Mouse (Mus musculus): ENCODE measurements around the gene Sema3a. TPM values are rescaled to one million over a fixed set of nuclear protein-coding genes. Genes with fewer than 3 reads are reported as not detected.

Gene Sema3a
- polyA plus RNA-seq, 1 experiment from 2014 or later: 13.3 TPM

- no peaks in the 10 kb centered on the region for H3K27me3 ChIP-seq (replicated peaks; ENCODE audit: control insufficient read depth, insufficient read depth, low read length)
- no peak for ATAC-seq (replicated peaks; ENCODE audit: low FRiP score)
- no peaks in the 10 kb centered on the region for H3K4me1 ChIP-seq (replicated peaks; ENCODE audit: control insufficient read depth, insufficient read depth, low read length)
- H3K9me3 ChIP-seq (ENCODE audit: control insufficient read depth, low read length): no peaks in the 10 kb centered on the region
- no peak overlapping the region for H3K4me3 ChIP-seq (ENCODE audit: low read depth, low read length)
- H3K9ac ChIP-seq (ENCODE audit: low read depth, low read length): no peak overlapping the region
- H3K27ac ChIP-seq (ENCODE audit: low read depth, low read length): no peak overlapping the region
- H3K4me2 ChIP-seq: no peak overlapping the region
- H3K36me3 ChIP-seq (ENCODE audit: control insufficient read depth, insufficient read depth, low read length): no peaks in the 10 kb centered on the region
- 20% methylated on average over 7 of the region's 7 CpGs for WGBS
- DNase-seq (ENCODE audit: low spot score): no peak
These were observed 401.8 kb downstream of the Sema3a start for GRCm38 (mm10) chr5:13527037-13527464.

GRCm38 (mm10) chr5:13529226-13529625 lies 404.0 kb downstream of the Sema3a start:
- no peaks in the 10 kb centered on the region for H3K9me3 ChIP-seq (ENCODE audit: control insufficient read depth, low read length)
- H3K27me3 ChIP-seq (replicated peaks; ENCODE audit: control insufficient read depth, insufficient read depth, low read length): no peaks in the 10 kb centered on the region
- H3K4me1 ChIP-seq (replicated peaks; ENCODE audit: control insufficient read depth, insufficient read depth, low read length): no peaks in the 10 kb centered on the region
- H3K4me3 ChIP-seq (ENCODE audit: low read depth, low read length): no peak overlapping the region
- DNase-seq (ENCODE audit: low spot score) (no peak), ATAC-seq (replicated peaks; ENCODE audit: low FRiP score) (no peak)
- H3K4me2 ChIP-seq: no peak overlapping the region
- WGBS: 40% methylated on average over 4 of the region's 4 CpGs
- H3K36me3 ChIP-seq (ENCODE audit: control insufficient read depth, insufficient read depth, low read length): no peaks in the 10 kb centered on the region
- H3K9ac ChIP-seq (ENCODE audit: low read depth, low read length): no peak overlapping the region
- no peak overlapping the region for H3K27ac ChIP-seq (ENCODE audit: low read depth, low read length)

GRCm38 (mm10) chr5:13547472-13548209 lies 422.4 kb downstream of the Sema3a start:
- WGBS: 59% methylated on average over 2 of the region's 2 CpGs
- ATAC-seq (replicated peaks; ENCODE audit: low FRiP score): no peak
- Histone ChIP-seq H3K36me3 (ENCODE audit: control insufficient read depth, insufficient read depth, low read length) (no peaks in the 10 kb centered on the region), H3K27me3 (replicated peaks; ENCODE audit: control insufficient read depth, insufficient read depth, low read length) (no peaks in the 10 kb centered on the region), H3K4me1 (replicated peaks; ENCODE audit: control insufficient read depth, insufficient read depth, low read length) (no peaks in the 10 kb centered on the region), H3K4me3 (ENCODE audit: low read depth, low read length) (no peak overlapping the region), H3K27ac (ENCODE audit: low read depth, low read length) (no peak overlapping the region), H3K4me2 (no peak overlapping the region), H3K9ac (ENCODE audit: low read depth, low read length) (no peak overlapping the region), H3K9me3 (ENCODE audit: control insufficient read depth, low read length) (no peaks in the 10 kb centered on the region)
- DNase-seq (ENCODE audit: low spot score): no peak

GRCm38 (mm10) chr5:13548210-13548554 lies 423.0 kb downstream of the Sema3a start:
- Histone ChIP-seq H3K4me1 (replicated peaks; ENCODE audit: control insufficient read depth, insufficient read depth, low read length) (no peaks in the 10 kb centered on the region), H3K4me2 (no peak overlapping the region), H3K4me3 (ENCODE audit: low read depth, low read length) (no peak overlapping the region), H3K9ac (ENCODE audit: low read depth, low read length) (no peak overlapping the region), H3K36me3 (ENCODE audit: control insufficient read depth, insufficient read depth, low read length) (no peaks in the 10 kb centered on the region), H3K27me3 (replicated peaks; ENCODE audit: control insufficient read depth, insufficient read depth, low read length) (no peaks in the 10 kb centered on the region), H3K27ac (ENCODE audit: low read depth, low read length) (no peak overlapping the region), H3K9me3 (ENCODE audit: control insufficient read depth, low read length) (no peaks in the 10 kb centered on the region)
- WGBS: 50% methylated on average over 1 of the region's 1 CpGs
- ATAC-seq (replicated peaks; ENCODE audit: low FRiP score) (no peak), DNase-seq (ENCODE audit: low spot score) (no peak)

GRCm38 (mm10) chr5:13549080-13549479 lies 423.9 kb downstream of the Sema3a start:
- ATAC-seq (replicated peaks; ENCODE audit: low FRiP score) (no peak), DNase-seq (ENCODE audit: low spot score) (no peak)
- H3K4me1 ChIP-seq (replicated peaks; ENCODE audit: control insufficient read depth, insufficient read depth, low read length): no peaks in the 10 kb centered on the region
- no peak overlapping the region for H3K9ac ChIP-seq (ENCODE audit: low read depth, low read length)
- H3K4me2 ChIP-seq: no peak overlapping the region
- H3K9me3 ChIP-seq (ENCODE audit: control insufficient read depth, low read length): no peaks in the 10 kb centered on the region
- H3K27me3 ChIP-seq (replicated peaks; ENCODE audit: control insufficient read depth, insufficient read depth, low read length): no peaks in the 10 kb centered on the region
- H3K27ac ChIP-seq (ENCODE audit: low read depth, low read length): no peak overlapping the region
- no peak overlapping the region for H3K4me3 ChIP-seq (ENCODE audit: low read depth, low read length)
- 76% methylated on average over 5 of the region's 5 CpGs for WGBS
- H3K36me3 ChIP-seq (ENCODE audit: control insufficient read depth, insufficient read depth, low read length): no peaks in the 10 kb centered on the region

- WGBS: 87% methylated on average over 1 of the region's 1 CpGs
- ATAC-seq (replicated peaks; ENCODE audit: low FRiP score) (no peak), DNase-seq (ENCODE audit: low spot score) (no peak)
- H3K4me3 ChIP-seq (ENCODE audit: low read depth, low read length): no peak overlapping the region
- H3K9ac ChIP-seq (ENCODE audit: low read depth, low read length): no peak overlapping the region
- H3K27ac ChIP-seq (ENCODE audit: low read depth, low read length): no peak overlapping the region
- H3K4me2 ChIP-seq: no peak overlapping the region
- H3K36me3 ChIP-seq (ENCODE audit: control insufficient read depth, insufficient read depth, low read length): no peaks in the 10 kb centered on the region
- H3K27me3 ChIP-seq (replicated peaks; ENCODE audit: control insufficient read depth, insufficient read depth, low read length): no peaks in the 10 kb centered on the region
- H3K9me3 ChIP-seq (ENCODE audit: control insufficient read depth, low read length): no peaks in the 10 kb centered on the region
- no peaks in the 10 kb centered on the region for H3K4me1 ChIP-seq (replicated peaks; ENCODE audit: control insufficient read depth, insufficient read depth, low read length)
These were observed 425.7 kb downstream of the Sema3a start for GRCm38 (mm10) chr5:13550953-13551352.

- no peak overlapping the region for H3K4me2 ChIP-seq
- H3K36me3 ChIP-seq (ENCODE audit: control insufficient read depth, insufficient read depth, low read length): no peaks in the 10 kb centered on the region
- WGBS: 78% methylated on average over 4 of the region's 4 CpGs
- no peak overlapping the region for H3K9ac ChIP-seq (ENCODE audit: low read depth, low read length)
- no peak overlapping the region for H3K27ac ChIP-seq (ENCODE audit: low read depth, low read length)
- no peak overlapping the region for H3K4me3 ChIP-seq (ENCODE audit: low read depth, low read length)
- no peaks in the 10 kb centered on the region for H3K9me3 ChIP-seq (ENCODE audit: control insufficient read depth, low read length)
- ATAC-seq (replicated peaks; ENCODE audit: low FRiP score) (no peak), DNase-seq (ENCODE audit: low spot score) (no peak)
- H3K27me3 ChIP-seq (replicated peaks; ENCODE audit: control insufficient read depth, insufficient read depth, low read length): no peaks in the 10 kb centered on the region
- H3K4me1 ChIP-seq (replicated peaks; ENCODE audit: control insufficient read depth, insufficient read depth, low read length): no peaks in the 10 kb centered on the region
These were observed 432.0 kb downstream of the Sema3a start for GRCm38 (mm10) chr5:13557257-13557656.

- H3K36me3 ChIP-seq (ENCODE audit: control insufficient read depth, insufficient read depth, low read length): no peaks in the 10 kb centered on the region
- no peak overlapping the region for H3K27ac ChIP-seq (ENCODE audit: low read depth, low read length)
- no peak overlapping the region for H3K4me3 ChIP-seq (ENCODE audit: low read depth, low read length)
- no peaks in the 10 kb centered on the region for H3K9me3 ChIP-seq (ENCODE audit: control insufficient read depth, low read length)
- no peak overlapping the region for H3K9ac ChIP-seq (ENCODE audit: low read depth, low read length)
- DNase-seq (ENCODE audit: low spot score) (no peak), ATAC-seq (replicated peaks; ENCODE audit: low FRiP score) (no peak)
- H3K4me2 ChIP-seq: no peak overlapping the region
- WGBS: 79% methylated on average over 3 of the region's 3 CpGs
- no peaks in the 10 kb centered on the region for H3K27me3 ChIP-seq (replicated peaks; ENCODE audit: control insufficient read depth, insufficient read depth, low read length)
- no peaks in the 10 kb centered on the region for H3K4me1 ChIP-seq (replicated peaks; ENCODE audit: control insufficient read depth, insufficient read depth, low read length)
These were observed 448.7 kb downstream of the Sema3a start for GRCm38 (mm10) chr5:13573867-13574266.

GRCm38 (mm10) chr5:13579123-13579522 lies 453.9 kb downstream of the Sema3a start:
- Histone ChIP-seq H3K27me3 (replicated peaks; ENCODE audit: control insufficient read depth, insufficient read depth, low read length) (no peaks in the 10 kb centered on the region), H3K9me3 (ENCODE audit: control insufficient read depth, low read length) (no peaks in the 10 kb centered on the region), H3K27ac (ENCODE audit: low read depth, low read length) (no peak overlapping the region), H3K36me3 (ENCODE audit: control insufficient read depth, insufficient read depth, low read length) (no peaks in the 10 kb centered on the region), H3K4me3 (ENCODE audit: low read depth, low read length) (no peak overlapping the region), H3K9ac (ENCODE audit: low read depth, low read length) (no peak overlapping the region), H3K4me1 (replicated peaks; ENCODE audit: control insufficient read depth, insufficient read depth, low read length) (no peaks in the 10 kb centered on the region), H3K4me2 (no peak overlapping the region)
- 92% methylated on average over 2 of the region's 2 CpGs for WGBS
- ATAC-seq (replicated peaks; ENCODE audit: low FRiP score) (no peak), DNase-seq (ENCODE audit: low spot score) (no peak)
